7 mouse cellular contexts compared by ENCODE assay signal in genomic region chr6:92042055-92042454, GRCm38 (mm10). TPM values are rescaled to one million over a fixed set of nuclear protein-coding genes. Genes with fewer than 3 reads are reported as not detected.
DNase-seq lines count a peak whose midpoint lies in the region.

No protein-coding gene starts in this region.

- DNase-seq in layer of hippocampus, postnatal 10 days (ENCODE audit: low spot score in 2 of 2) = peak; percentile 19 to 28
- no peak for DNase-seq in layer of hippocampus, adult 11-12 months (ENCODE audit: low spot score)
- DNase-seq in adrenal gland, postnatal 25 days = peak; percentile 27
- peak; percentile 25 to 32 for DNase-seq in frontal cortex, postnatal 10 days (ENCODE audit: low spot score in 2 of 2)
- peak; percentile 57 for DNase-seq in lung, postnatal 25 days (ENCODE audit: low spot score)
- no peak for DNase-seq in c-Kit-positive CD71-positive TER-119-positive erythroid progenitor cells, embryonic 14.5 days (ENCODE audit: low spot score)
- DNase-seq in urinary bladder, postnatal 36 days (ENCODE audit: low spot score in 2 of 2) = no peak

RNA-seq across cellular contexts. Expression of gene Nr2c2, which starts 49.1 kb away (rescaled TPM):
- 10 to 100 TPM; 83.7 to 86.6 TPM for total RNA-seq in layer of hippocampus, postnatal 10 days (2021)
- total RNA-seq in adrenal gland, postnatal 25 days (2021) = 44.1 and 49.9 TPM in 2 replicates

Comparison
In these comparisons a context has a peak if more than half of its experiments do, and no peak if none do; other contexts are left out.
1. DNase-seq: peak in layer of hippocampus, postnatal 10 days (2 of 2), adrenal gland, postnatal 25 days (single experiment), frontal cortex, postnatal 10 days (2 of 2) and lung, postnatal 25 days (single experiment); none in layer of hippocampus, adult 11-12 months (single experiment), c-Kit-positive CD71-positive TER-119-positive erythroid progenitor cells, embryonic 14.5 days (single experiment) and urinary bladder, postnatal 36 days (0 of 2).